Mouse (Mus musculus): ENCODE results near the gene Galnt10. TPM values are rescaled to one million over a fixed set of nuclear protein-coding genes. Genes with fewer than 3 reads are reported as not detected.
A peak's percentile ranks its signal among the peaks of the same experiment; 100 is the strongest.

The Galnt10 gene
- polyA plus RNA-seq, 1 experiment from 2014 or later, result 12.3 TPM

DNA sequence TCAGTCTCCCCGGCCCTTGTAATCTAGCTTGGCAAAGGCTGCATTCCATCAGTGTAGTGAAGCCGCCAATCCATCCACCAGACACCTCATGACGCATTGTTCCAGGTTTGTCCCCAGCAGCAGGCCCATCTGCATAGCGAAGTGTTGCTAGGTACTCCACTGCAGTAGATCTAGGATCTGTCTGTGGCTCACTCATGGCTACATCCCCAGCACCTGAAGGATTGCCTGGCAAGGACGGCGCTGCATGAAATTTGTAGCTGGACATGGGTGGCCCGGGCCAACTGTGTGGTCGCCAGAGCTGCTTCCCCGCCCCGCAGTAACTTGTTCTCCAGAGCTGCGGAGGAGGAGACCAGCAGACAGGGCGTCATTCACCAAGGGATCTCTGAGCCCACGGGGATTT is 128.2 kb downstream of the Galnt10 start:
- H3K36me3 ChIP-seq (ENCODE audit: control insufficient read depth, insufficient read depth, low read length), result no peaks in the 10 kb centered on the region
- peaks cover 14% of the 10 kb centered on the region for H3K4me1 ChIP-seq (ENCODE audit: control insufficient read depth, insufficient read depth, low read depth, low read length)
- no peaks in the 10 kb centered on the region; the same call in 1 of the 2 replicates for H3K27me3 ChIP-seq (replicated peaks; ENCODE audit: control insufficient read depth, insufficient read depth, low read length)
- WGBS, result 9% methylated on average over 13 of the region's 13 CpGs
- peak; percentile 57 for ATAC-seq
- H3K4me2 ChIP-seq (ENCODE audit: low read length), result peak overlapping the region; percentile 11
- no peak overlapping the region for H3K4me3 ChIP-seq (ENCODE audit: low read length)
- peak overlapping the region; percentile 19; the same call in 1 of the 2 replicates for H3K9ac ChIP-seq (ENCODE audit: low read depth, low read length)
- H3K27ac ChIP-seq (ENCODE audit: low read depth, low read length), result peak overlapping the region; percentile 51
- H3K9me3 ChIP-seq (ENCODE audit: control insufficient read depth, low read length), result no peaks in the 10 kb centered on the region

- H3K36me3 ChIP-seq (ENCODE audit: control insufficient read depth, insufficient read depth, low read length), result no peaks in the 10 kb centered on the region
- ATAC-seq, result peak; percentile 82
These were observed 128.7 kb downstream of the Galnt10 start for GRCm38 (mm10) chr11:57773936-57774335.

GRCm38 (mm10) chr11:57775868-57776267 is 130.6 kb downstream of the Galnt10 start:
- Histone ChIP-seq H3K4me1 (ENCODE audit: control insufficient read depth, insufficient read depth, low read depth, low read length) (peaks cover 14% of the 10 kb centered on the region), H3K4me2 (ENCODE audit: low read length) (no peak overlapping the region), H3K27me3 (replicated peaks; ENCODE audit: control insufficient read depth, insufficient read depth, low read length) (no peaks in the 10 kb centered on the region; the same call in 1 of the 2 replicates), H3K9ac (ENCODE audit: low read depth, low read length) (no peak overlapping the region), H3K36me3 (ENCODE audit: control insufficient read depth, insufficient read depth, low read length) (no peaks in the 10 kb centered on the region), H3K9me3 (ENCODE audit: control insufficient read depth, low read length) (no peaks in the 10 kb centered on the region), H3K27ac (ENCODE audit: low read depth, low read length) (no peak overlapping the region), H3K4me3 (ENCODE audit: low read length) (no peak overlapping the region)
- no peak for ATAC-seq
- WGBS, result 62% methylated on average over 6 of the region's 6 CpGs

More at GRCm38 (mm10) chr11:57773936-57774335, 128.7 kb downstream of the Galnt10 start:
- Histone ChIP-seq H3K4me2 (ENCODE audit: low read length) (peak overlapping the region; percentile 11), H3K27me3 (replicated peaks; ENCODE audit: control insufficient read depth, insufficient read depth, low read length) (no peaks in the 10 kb centered on the region; the same call in 1 of the 2 replicates), H3K4me1 (ENCODE audit: control insufficient read depth, insufficient read depth, low read depth, low read length) (peaks cover 14% of the 10 kb centered on the region), H3K9me3 (ENCODE audit: control insufficient read depth, low read length) (no peaks in the 10 kb centered on the region), H3K4me3 (ENCODE audit: low read length) (no peak overlapping the region), H3K9ac (ENCODE audit: low read depth, low read length) (peak overlapping the region; percentile 19; the same call in 1 of the 2 replicates), H3K27ac (ENCODE audit: low read depth, low read length) (peak overlapping the region; percentile 49)
- 5% methylated on average over 4 of the region's 4 CpGs for WGBS

GRCm38 (mm10) chr11:57776546-57776945 is 131.3 kb downstream of the Galnt10 start:
- H3K9me3 ChIP-seq (ENCODE audit: control insufficient read depth, low read length), result no peaks in the 10 kb centered on the region
- H3K4me3 ChIP-seq (ENCODE audit: low read length), result no peak overlapping the region
- 82% methylated on average over 3 of the region's 3 CpGs for WGBS
- H3K4me1 ChIP-seq (ENCODE audit: control insufficient read depth, insufficient read depth, low read depth, low read length), result peaks cover 14% of the 10 kb centered on the region
- no peak overlapping the region for H3K9ac ChIP-seq (ENCODE audit: low read depth, low read length)
- no peak for ATAC-seq
- no peaks in the 10 kb centered on the region for H3K36me3 ChIP-seq (ENCODE audit: control insufficient read depth, insufficient read depth, low read length)
- no peak overlapping the region for H3K27ac ChIP-seq (ENCODE audit: low read depth, low read length)
- H3K4me2 ChIP-seq (ENCODE audit: low read length), result no peak overlapping the region
- no peaks in the 10 kb centered on the region; the same call in 1 of the 2 replicates for H3K27me3 ChIP-seq (replicated peaks; ENCODE audit: control insufficient read depth, insufficient read depth, low read length)

DNA sequence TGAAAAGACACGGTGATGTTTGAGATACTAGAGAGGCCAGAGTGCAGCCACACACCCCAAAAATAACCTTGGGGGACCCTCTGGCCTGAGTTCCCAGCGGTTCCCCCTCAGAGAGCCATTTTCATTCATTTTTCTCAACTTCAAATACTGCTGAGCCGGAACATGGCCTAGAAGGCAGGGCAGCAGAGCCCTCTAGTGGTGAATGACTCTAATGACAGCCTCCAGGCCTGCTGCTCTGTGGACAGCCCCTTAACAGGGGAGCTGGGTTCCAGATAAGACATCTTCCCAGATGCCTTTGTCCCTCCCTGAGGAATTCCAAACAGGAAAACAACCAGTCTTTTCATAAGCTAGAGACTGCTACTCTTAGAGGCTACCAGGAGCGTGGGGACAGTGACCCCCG is 133.1 kb downstream of the Galnt10 start:
- Histone ChIP-seq H3K27ac (ENCODE audit: low read depth, low read length) (no peak overlapping the region), H3K4me3 (ENCODE audit: low read length) (no peak overlapping the region), H3K36me3 (ENCODE audit: control insufficient read depth, insufficient read depth, low read length) (no peaks in the 10 kb centered on the region), H3K4me2 (ENCODE audit: low read length) (no peak overlapping the region), H3K9ac (ENCODE audit: low read depth, low read length) (no peak overlapping the region), H3K27me3 (replicated peaks; ENCODE audit: control insufficient read depth, insufficient read depth, low read length) (no peaks in the 10 kb centered on the region; the same call in 1 of the 2 replicates), H3K4me1 (ENCODE audit: control insufficient read depth, insufficient read depth, low read depth, low read length) (peaks cover 11% of the 10 kb centered on the region), H3K9me3 (ENCODE audit: control insufficient read depth, low read length) (no peaks in the 10 kb centered on the region)
- ATAC-seq, result peak; percentile 62
- 24% methylated on average over 5 of the region's 5 CpGs for WGBS

GRCm38 (mm10) chr11:57779824-57780223 is 134.6 kb downstream of the Galnt10 start:
- Histone ChIP-seq H3K27me3 (replicated peaks; ENCODE audit: control insufficient read depth, insufficient read depth, low read length) (no peaks in the 10 kb centered on the region; the same call in 1 of the 2 replicates), H3K4me2 (ENCODE audit: low read length) (no peak overlapping the region), H3K27ac (ENCODE audit: low read depth, low read length) (no peak overlapping the region), H3K9me3 (ENCODE audit: control insufficient read depth, low read length) (no peaks in the 10 kb centered on the region), H3K4me3 (ENCODE audit: low read length) (no peak overlapping the region), H3K9ac (ENCODE audit: low read depth, low read length) (no peak overlapping the region), H3K4me1 (ENCODE audit: control insufficient read depth, insufficient read depth, low read depth, low read length) (peaks cover 2% of the 10 kb centered on the region; the same call in 1 of the 2 replicates), H3K36me3 (ENCODE audit: control insufficient read depth, insufficient read depth, low read length) (no peaks in the 10 kb centered on the region)
- 87% methylated on average over 14 of the region's 14 CpGs for WGBS
- ATAC-seq, result no peak

- H3K27me3 ChIP-seq (replicated peaks; ENCODE audit: control insufficient read depth, insufficient read depth, low read length), result no peaks in the 10 kb centered on the region
- no peaks in the 10 kb centered on the region for H3K36me3 ChIP-seq (ENCODE audit: control insufficient read depth, insufficient read depth, low read length)
- peaks cover 14% of the 10 kb centered on the region for H3K4me1 ChIP-seq (ENCODE audit: control insufficient read depth, insufficient read depth, low read depth, low read length)
- peak overlapping the region; percentile 80 for H3K27ac ChIP-seq (ENCODE audit: low read depth, low read length)
- peak overlapping the region; percentile 42 for H3K9ac ChIP-seq (ENCODE audit: low read depth, low read length)
- no peak overlapping the region for H3K4me3 ChIP-seq (ENCODE audit: low read length)
- ATAC-seq, result peak; percentile 82
- WGBS, result 18% methylated on average over 18 of the region's 18 CpGs
- H3K4me2 ChIP-seq (ENCODE audit: low read length), result peak overlapping the region; percentile 7; the same call in 1 of the 2 replicates
- no peaks in the 10 kb centered on the region for H3K9me3 ChIP-seq (ENCODE audit: control insufficient read depth, low read length)
These were observed 141.6 kb downstream of the Galnt10 start for GRCm38 (mm10) chr11:57786616-57787418.

DNA sequence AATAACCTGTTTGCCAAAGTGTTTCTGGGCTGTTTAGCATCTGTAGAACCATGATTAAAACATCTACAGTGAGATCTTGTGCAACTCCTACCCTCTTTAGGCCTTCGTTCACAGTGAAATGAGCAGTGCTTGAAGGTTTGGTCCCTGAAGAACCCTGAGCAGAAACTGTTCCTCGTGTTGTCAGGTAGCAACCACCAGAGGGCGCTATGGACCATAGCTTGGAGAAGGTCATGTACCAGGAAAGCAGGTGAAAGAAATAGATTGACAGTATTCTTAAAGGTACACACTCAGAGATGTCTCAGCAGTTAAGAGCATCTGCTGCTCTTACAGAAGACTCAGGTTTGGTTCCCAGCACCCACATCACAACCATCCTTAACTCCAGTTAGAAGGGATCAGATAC is 142.7 kb downstream of the Galnt10 start:
- no peak overlapping the region for H3K4me2 ChIP-seq (ENCODE audit: low read length)
- peaks cover 14% of the 10 kb centered on the region for H3K4me1 ChIP-seq (ENCODE audit: control insufficient read depth, insufficient read depth, low read depth, low read length)
- 38% methylated on average over 3 of the region's 3 CpGs for WGBS
- no peaks in the 10 kb centered on the region for H3K36me3 ChIP-seq (ENCODE audit: control insufficient read depth, insufficient read depth, low read length)
- H3K27ac ChIP-seq (ENCODE audit: low read depth, low read length), result no peak overlapping the region
- no peak overlapping the region for H3K4me3 ChIP-seq (ENCODE audit: low read length)
- no peak for ATAC-seq
- H3K27me3 ChIP-seq (replicated peaks; ENCODE audit: control insufficient read depth, insufficient read depth, low read length), result no peaks in the 10 kb centered on the region
- no peaks in the 10 kb centered on the region for H3K9me3 ChIP-seq (ENCODE audit: control insufficient read depth, low read length)
- no peak overlapping the region for H3K9ac ChIP-seq (ENCODE audit: low read depth, low read length)

DNA sequence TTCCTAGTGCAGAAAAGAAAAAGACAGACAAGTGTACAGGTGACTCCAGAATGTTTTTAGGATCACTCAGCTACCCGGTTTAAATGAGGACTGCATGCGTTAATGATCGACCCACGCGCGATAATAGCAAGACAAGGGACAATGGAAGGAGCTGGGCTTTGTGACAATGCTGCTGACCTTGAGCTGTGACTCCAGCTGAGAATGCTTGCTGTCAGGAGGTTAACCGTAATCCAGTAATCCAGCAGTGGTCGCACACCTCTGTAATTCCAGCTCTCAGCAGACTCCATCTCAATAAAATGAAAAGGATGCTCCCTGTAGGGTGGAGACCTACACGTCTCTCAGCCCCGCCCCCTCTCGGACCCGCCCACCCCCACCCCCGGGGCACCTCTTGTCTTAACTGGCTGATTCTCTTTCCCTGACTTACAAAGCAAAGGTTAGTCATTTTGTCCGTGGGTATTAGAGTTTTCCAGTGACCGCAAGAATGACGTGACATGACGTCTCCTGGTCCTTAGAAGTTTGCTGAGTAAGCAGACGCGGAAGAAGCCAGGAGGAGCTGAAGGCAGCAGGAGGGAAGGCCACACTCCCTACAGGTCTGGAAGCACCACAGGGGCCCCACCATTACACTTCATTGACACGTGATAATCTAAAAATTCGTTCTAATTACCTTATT is 145.8 kb downstream of the Galnt10 start:
- 24% methylated on average over 21 of the region's 21 CpGs for WGBS
- Histone ChIP-seq H3K27me3 (replicated peaks; ENCODE audit: control insufficient read depth, insufficient read depth, low read length) (no peaks in the 10 kb centered on the region), H3K4me3 (ENCODE audit: low read length) (no peak overlapping the region), H3K9ac (ENCODE audit: low read depth, low read length) (no peak overlapping the region), H3K4me1 (ENCODE audit: control insufficient read depth, insufficient read depth, low read depth, low read length) (peaks cover 14% of the 10 kb centered on the region), H3K36me3 (ENCODE audit: control insufficient read depth, insufficient read depth, low read length) (no peaks in the 10 kb centered on the region), H3K4me2 (ENCODE audit: low read length) (no peak overlapping the region), H3K9me3 (ENCODE audit: control insufficient read depth, low read length) (no peaks in the 10 kb centered on the region), H3K27ac (ENCODE audit: low read depth, low read length) (no peak overlapping the region)
- ATAC-seq, result no peak
